Mouse (Mus musculus): Measurements from ENCODE around the gene Olfr340. TPM values are rescaled to one million over a fixed set of nuclear protein-coding genes. Genes with fewer than 3 reads are reported as not detected.
"Not testable (repeated sequence)": the region's sequence is repeated elsewhere in the genome, so short reads cannot be mapped to it uniquely, and the experiment has no call there.

The Olfr340 gene
- total RNA-seq (2021) = not detected in 2 replicates
- long read RNA-seq = 0 reads

DNA sequence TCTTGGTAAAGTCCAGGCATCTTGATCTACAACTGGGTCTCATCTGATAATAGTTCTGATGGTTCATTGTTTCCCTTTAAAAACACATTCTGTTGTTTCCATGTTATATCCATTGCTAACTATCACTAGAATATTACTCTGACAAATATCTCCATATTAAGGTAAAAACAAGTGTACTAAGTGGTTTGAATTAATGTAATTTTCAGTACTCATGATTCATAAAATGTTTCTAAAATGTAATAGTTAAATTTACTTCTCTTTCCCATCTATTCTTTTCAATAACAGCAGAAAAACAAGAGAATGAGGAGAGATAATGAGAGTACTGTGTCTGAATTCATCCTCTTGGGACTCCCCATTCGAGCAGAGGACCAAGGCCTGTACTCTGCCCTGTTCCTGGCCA lies at the start of gene Olfr340:
Olfr340 (plus strand) TSS at position 301 of the 400 bp plus-strand sequence.
- no peak for DNase-seq

GRCm38 (mm10) chr2:36415174-36415573 lies 37.2 kb upstream of the Olfr340 start:
- not testable (repeated sequence) for DNase-seq

DNA sequence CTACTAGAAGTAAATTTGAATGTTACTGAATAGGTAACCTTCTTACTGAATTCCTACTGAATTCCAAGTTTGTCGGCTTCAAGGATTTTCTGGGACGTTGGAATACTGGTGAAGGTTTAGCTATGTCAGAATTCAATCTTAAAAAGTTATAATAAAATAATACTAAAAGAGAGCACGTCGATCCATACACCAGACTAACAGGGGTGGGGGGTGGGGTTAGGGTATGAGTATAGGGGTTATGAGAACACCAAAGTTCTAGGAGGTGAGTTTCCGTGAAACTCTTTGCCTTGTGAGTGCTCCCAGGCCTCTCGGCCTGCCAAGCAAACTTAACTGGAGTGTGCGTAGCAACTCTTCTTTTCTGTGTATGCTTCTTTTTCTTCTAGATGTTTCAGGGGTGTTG lies 36.8 kb upstream of the Olfr340 start:
- not testable (repeated sequence) for DNase-seq

- no peak for DNase-seq
Measured at GRCm38 (mm10) chr2:36418647-36419046, 33.7 kb upstream of the Olfr340 start, which contains the start of gene Olfr339. TSS of gene Olfr339 (plus strand) at chr2:36418947.

DNA sequence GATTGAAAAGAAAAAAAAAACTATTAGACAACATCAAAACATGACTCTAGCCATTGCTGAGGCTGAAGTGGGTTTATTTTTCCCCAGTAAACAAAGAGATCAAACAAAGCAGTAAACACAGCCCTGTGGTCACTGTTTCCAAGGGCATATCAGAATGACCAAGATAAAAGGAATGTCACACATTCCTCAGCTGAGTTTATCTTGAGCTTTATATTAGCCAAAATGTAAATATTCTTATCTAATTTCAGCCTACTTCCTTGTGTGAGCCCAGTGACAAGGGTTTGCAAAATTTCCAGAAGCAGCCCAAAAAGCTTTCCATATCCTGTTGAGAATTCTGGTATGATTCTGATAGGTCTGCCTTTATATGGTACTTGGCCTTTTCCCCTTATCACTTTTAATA lies 21.2 kb downstream of the Olfr340 start:
- no peak for DNase-seq

DNA sequence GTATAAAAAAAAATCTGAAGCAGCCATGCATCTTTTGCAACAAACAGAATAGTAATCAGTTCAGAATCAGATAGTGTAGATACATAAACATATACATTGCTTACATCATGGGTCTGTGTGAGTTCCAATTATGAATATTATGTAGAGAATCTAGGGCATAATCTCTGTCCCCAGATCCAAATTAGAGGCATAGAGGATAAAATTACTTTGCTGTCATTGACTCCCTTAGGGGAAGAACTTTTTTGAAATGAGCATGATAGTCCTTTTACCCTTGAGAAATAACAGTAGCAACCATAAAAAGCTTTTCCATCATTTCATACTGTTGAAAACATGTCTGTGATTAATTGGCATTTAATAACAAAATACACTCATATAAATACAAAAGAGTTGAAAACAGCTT lies 30.0 kb downstream of the Olfr340 start, which contains the start of gene Olfr341:
Olfr341 (minus strand) TSS at position 101 of the 400 bp plus-strand sequence.
- no peak for DNase-seq

Other genes starting within 250 kb of the Olfr340 start
- gene Ptgs1, start 222.2 kb upstream of the Olfr340 start, total RNA-seq (2021) = 8.7 and 12.4 TPM in 2 replicates
- gene Olfr338, start 79.1 kb upstream of the Olfr340 start, total RNA-seq (2021) = not detected in 2 replicates
- gene Olfr339, start 33.6 kb upstream of the Olfr340 start, total RNA-seq (2021) = not detected in 2 replicates
- not detected in 2 replicates for gene Olfr341, start 29.9 kb downstream of the Olfr340 start, total RNA-seq (2021)
- gene Olfr342, start 72.4 kb downstream of the Olfr340 start, total RNA-seq (2021) = not detected in 2 replicates
- not detected in 2 replicates for gene Olfr344, start 114.1 kb downstream of the Olfr340 start, total RNA-seq (2021)
- gene Olfr345, start 187.5 kb downstream of the Olfr340 start, total RNA-seq (2021) = not detected in 2 replicates
- gene Olfr346, start 233.2 kb downstream of the Olfr340 start, total RNA-seq (2021) = not detected in 2 replicates

Data from adrenal gland, postnatal 25 days (tissue).